Mouse (Mus musculus): ENCODE results near the gene Asb1.

The Asb1 gene

GRCm38 (mm10) chr1:91545226-91545625 lies 4.9 kb downstream of the Asb1 start:
- DNase-seq (ENCODE audit: low read depth, low spot score), result peak; percentile 38

GRCm38 (mm10) chr1:91547567-91547966 lies 7.2 kb downstream of the Asb1 start:
- DNase-seq (ENCODE audit: low read depth, low spot score), result no peak

- no peak for DNase-seq (ENCODE audit: low read depth, low spot score)
These were observed 8.7 kb downstream of the Asb1 start for GRCm38 (mm10) chr1:91549073-91549472.

- DNase-seq (ENCODE audit: low read depth, low spot score), result no peak
These were observed 16.8 kb downstream of the Asb1 start for GRCm38 (mm10) chr1:91557099-91557498.

GRCm38 (mm10) chr1:91561226-91561625 lies 20.9 kb downstream of the Asb1 start:
- peak; percentile 39 for DNase-seq (ENCODE audit: low read depth, low spot score)

- DNase-seq (ENCODE audit: low read depth, low spot score), result peak; percentile 43
These were observed 22.7 kb downstream of the Asb1 start for GRCm38 (mm10) chr1:91562977-91563590.

- peak; percentile 63 for DNase-seq (ENCODE audit: low read depth, low spot score)
These were observed 23.7 kb downstream of the Asb1 start for GRCm38 (mm10) chr1:91564004-91564403.

GRCm38 (mm10) chr1:91564598-91564997 lies 24.3 kb downstream of the Asb1 start:
- DNase-seq (ENCODE audit: low read depth, low spot score), result no peak

- DNase-seq (ENCODE audit: low read depth, low spot score), result no peak
These were observed 26.9 kb downstream of the Asb1 start for GRCm38 (mm10) chr1:91567269-91567668.

GRCm38 (mm10) chr1:91572458-91572857 lies 32.1 kb downstream of the Asb1 start:
- DNase-seq (ENCODE audit: low read depth, low spot score), result no peak

- DNase-seq (ENCODE audit: low read depth, low spot score), result peak; percentile 90
These were observed 33.9 kb downstream of the Asb1 start for GRCm38 (mm10) chr1:91574208-91574607.

- peak; percentile 95 for DNase-seq (ENCODE audit: low read depth, low spot score)
These were observed 37.7 kb downstream of the Asb1 start for GRCm38 (mm10) chr1:91577883-91578517.

GRCm38 (mm10) chr1:91580503-91580902 lies 40.2 kb downstream of the Asb1 start:
- DNase-seq (ENCODE audit: low read depth, low spot score), result no peak

GRCm38 (mm10) chr1:91581206-91581605 lies 40.9 kb downstream of the Asb1 start:
- peak; percentile 69 for DNase-seq (ENCODE audit: low read depth, low spot score)

- DNase-seq (ENCODE audit: low read depth, low spot score), result no peak
These were observed 44.9 kb downstream of the Asb1 start for GRCm38 (mm10) chr1:91584969-91585835.

- DNase-seq (ENCODE audit: low read depth, low spot score), result peak; percentile 61
These were observed 49.4 kb downstream of the Asb1 start for GRCm38 (mm10) chr1:91589738-91590137.

- DNase-seq (ENCODE audit: low read depth, low spot score), result peak; percentile 34
These were observed 55.2 kb downstream of the Asb1 start for GRCm38 (mm10) chr1:91595521-91596020.

- DNase-seq (ENCODE audit: low read depth, low spot score), result no peak
These were observed 57.3 kb downstream of the Asb1 start for GRCm38 (mm10) chr1:91597611-91598010.

- peak; percentile 91 for DNase-seq (ENCODE audit: low read depth, low spot score)
These were observed 60.5 kb downstream of the Asb1 start for GRCm38 (mm10) chr1:91600671-91601361.

GRCm38 (mm10) chr1:91601362-91602096 lies 61.2 kb downstream of the Asb1 start:
- no peak for DNase-seq (ENCODE audit: low read depth, low spot score)

- no peak for DNase-seq (ENCODE audit: low read depth, low spot score)
These were observed 65.3 kb downstream of the Asb1 start for GRCm38 (mm10) chr1:91605632-91606031.

Data from 3T3-L1 (cell line).